Mouse (Mus musculus) small intestine, adult 2 months (tissue): ENCODE results near the gene Gpr18.

Experiments used
- CTCF ChIP-seq: fragments of 200-500 bp; IDR thresholded peaks from 2 replicates; pipeline ENCODE4 v1.5.1; 2012; ENCODE audit warnings: low read depth, mild to moderate bottlenecking, control low read depth, inconsistent platforms, low read length, moderate library complexity, mixed read lengths; ENCODE audit not compliant: insufficient replicate concordance, insufficient read length; ENCODE audit errors: extremely low read depth
- POLR2A ChIP-seq: fragments of 200-500 bp; IDR thresholded peaks from 2 replicates; pipeline ENCODE4 v1.6.1; 2012; ENCODE audit warnings: low read depth, mild to moderate bottlenecking, control low read depth, inconsistent platforms, low read length, moderate library complexity

- TF ChIP-seq POLR2A: no peak
- no peak for TF ChIP-seq CTCF
Measured at GRCm38 (mm10) chr14:121894511-121895135, 21.0 kb downstream of the Gpr18 start.
